Mouse (Mus musculus) intestine, embryonic 16.5 days (tissue): ENCODE measurements at regions not wholly inside any gene's neighbourhood (a gene's known extent, or its start where the extent isn't known, plus 50 kb on each side); places are given as distances from the start of the nearest gene placed in this dataset.
A peak's percentile ranks its signal among the peaks of the same experiment; 100 is the strongest.

Source experiments
- ATAC-seq: fragments of 200-750 bp; cut with Nextera tagmentation; 2 replicates; pipeline ENCODE4 v1.8.0; 2017; ENCODE audit warnings: moderate TSS enrichment, moderate library complexity
- H3K27ac ChIP-seq: fragments of 300-500 bp; sonication (generic); 2 replicates; pipeline ENCODE4 v1.5.1; 2014; ENCODE audit warnings: mild to moderate bottlenecking, low read length
- H3K27me3 ChIP-seq: fragments of 300-500 bp; sonication (generic); replicated peaks from 2 replicates; pipeline ENCODE4 v1.6.1; 2014; ENCODE audit warnings: low read length, control low read depth, mixed read lengths; ENCODE audit not compliant: control insufficient read depth, insufficient read depth
- H3K36me3 ChIP-seq: fragments of 300-500 bp; sonication (generic); 2 replicates; pipeline ENCODE4 v1.6.1; 2014; ENCODE audit warnings: low read length, control low read depth; ENCODE audit not compliant: control insufficient read depth, insufficient read depth
- H3K4me1 ChIP-seq: fragments of 300-500 bp; sonication (generic); 2 replicates; pipeline ENCODE4 v1.6.1; 2014; ENCODE audit warnings: low read length, control low read depth, mixed read lengths; ENCODE audit not compliant: control insufficient read depth, insufficient read depth
- H3K4me2 ChIP-seq: fragments of 300-500 bp; sonication (generic); 2 replicates; pipeline ENCODE4 v1.6.1; 2014; ENCODE audit warnings: low read depth, low read length, control low read depth
- H3K4me3 ChIP-seq: fragments of 300-500 bp; sonication (generic); 2 replicates; pipeline ENCODE4 v1.5.1; 2014; ENCODE audit warnings: mild to moderate bottlenecking, low read length
- H3K9ac ChIP-seq: fragments of 300-500 bp; sonication (generic); 2 replicates; pipeline ENCODE4 v1.6.1; 2014; ENCODE audit warnings: low read depth, low read length
- H3K9me3 ChIP-seq: fragments of 300-500 bp; sonication (generic); 2 replicates; pipeline ENCODE4 v1.6.1; 2016; ENCODE audit warnings: low read length, control low read depth; ENCODE audit not compliant: control insufficient read depth
- WGBS: fragments of 180-500 bp; shearing (Covaris S2); extraction: QIAGEN DNeasy Blood & Tissue Kit; methylation state at CpG from one replicate; pipeline ENCODE4 v1.1.7; 2014; 5-methylcytosine and 5-hydroxymethylcytosine counted together

GRCm38 (mm10) chr12:46197482-46198101 lies 621.1 kb downstream of the Nova1 start:
- Histone ChIP-seq H3K4me2 (no peak overlapping the region), H3K4me1 (no peaks in the 10 kb centered on the region), H3K27ac (no peak overlapping the region), H3K4me3 (no peak overlapping the region), H3K36me3 (no peaks in the 10 kb centered on the region), H3K9me3 (no peaks in the 10 kb centered on the region), H3K9ac (no peak overlapping the region), H3K27me3 (no peaks in the 10 kb centered on the region)
- 16% methylated on average over 2 of the region's 2 CpGs for WGBS
- ATAC-seq, result peak; percentile 58; the same call in 1 of the 2 replicates

GRCm38 (mm10) chr12:46194173-46194572 lies 624.6 kb downstream of the Nova1 start:
- Histone ChIP-seq H3K4me3 (no peak overlapping the region), H3K4me1 (no peaks in the 10 kb centered on the region), H3K9me3 (no peaks in the 10 kb centered on the region), H3K4me2 (no peak overlapping the region), H3K27me3 (no peaks in the 10 kb centered on the region), H3K9ac (no peak overlapping the region), H3K27ac (no peak overlapping the region), H3K36me3 (no peaks in the 10 kb centered on the region)
- no peak for ATAC-seq
- WGBS, result 87% methylated on average over 1 of the region's 1 CpGs
